Mouse (Mus musculus): ENCODE measurements around the gene Grn. TPM values are rescaled to one million over a fixed set of nuclear protein-coding genes. Genes with fewer than 3 reads are reported as not detected.

The Grn gene
- polyA plus RNA-seq, 1 experiment from 2014 or later, result 95.4 TPM

DNA sequence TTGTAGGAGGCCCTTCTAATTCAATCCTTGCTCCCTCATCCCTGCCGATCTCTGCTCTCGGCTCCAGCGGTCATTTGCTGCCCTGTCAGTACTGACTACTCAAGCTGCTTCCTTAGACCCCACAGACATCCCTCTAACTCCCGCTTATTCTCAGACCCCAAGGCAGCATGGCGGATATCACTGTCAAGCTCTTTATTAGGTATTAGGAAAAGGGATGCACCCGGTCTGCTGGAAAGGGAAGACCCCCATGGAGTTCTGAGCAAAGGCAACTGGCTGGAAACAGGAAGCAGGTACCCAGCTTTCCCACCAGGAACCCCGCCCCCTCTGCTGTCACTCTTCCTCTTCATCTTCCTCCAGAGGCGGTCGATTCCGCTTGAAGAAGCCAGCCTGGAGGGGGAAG, 23.0 kb downstream of the Grn start:
- no peak for ATAC-seq
- Histone ChIP-seq H3K9me3 (ENCODE audit: control insufficient read depth, low read length) (no peaks in the 10 kb centered on the region), H3K4me3 (ENCODE audit: low read length) (no peak overlapping the region), H3K4me2 (ENCODE audit: low read length) (no peak overlapping the region), H3K9ac (ENCODE audit: low read depth, low read length) (no peak overlapping the region), H3K36me3 (ENCODE audit: control insufficient read depth, insufficient read depth, low read length) (no peaks in the 10 kb centered on the region), H3K4me1 (ENCODE audit: control insufficient read depth, insufficient read depth, low read depth, low read length) (peaks cover 11% of the 10 kb centered on the region), H3K27me3 (replicated peaks; ENCODE audit: control insufficient read depth, insufficient read depth, low read length) (no peaks in the 10 kb centered on the region; the same call in none of the 2 replicates), H3K27ac (ENCODE audit: low read depth, low read length) (no peak overlapping the region)
- WGBS, result 24% methylated on average over 10 of the region's 10 CpGs

DNA sequence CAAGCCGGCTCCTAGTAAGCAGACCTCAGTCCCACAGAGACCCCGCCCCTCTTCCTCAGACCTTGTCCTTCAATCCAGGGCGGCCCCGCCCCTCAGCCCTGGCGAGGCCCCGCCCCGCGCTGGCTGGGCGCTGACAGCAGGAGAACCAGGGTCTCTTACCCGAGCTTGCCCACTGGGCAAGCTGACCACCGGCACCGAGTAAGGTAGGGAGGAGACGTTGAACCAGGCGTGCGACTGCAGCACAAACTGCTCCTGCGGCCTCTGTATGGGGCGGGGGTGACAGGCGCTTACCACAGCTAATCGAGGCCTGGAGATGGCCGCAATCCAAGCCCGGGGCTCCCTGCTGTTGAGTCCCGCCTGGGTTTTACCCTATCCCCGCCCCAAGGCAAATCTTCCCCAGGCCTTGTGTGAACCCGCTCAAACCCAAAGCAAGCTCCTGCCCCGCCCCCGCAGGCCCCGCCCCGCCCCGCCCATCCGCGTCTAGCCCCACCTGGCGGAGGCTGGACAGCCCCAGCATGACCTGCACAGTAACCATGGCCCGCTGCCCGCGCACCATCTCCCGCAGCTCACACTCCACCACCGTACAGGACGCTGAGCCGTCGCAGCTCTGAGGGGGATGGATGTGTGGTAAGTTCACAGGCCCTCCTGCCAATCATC, 25.8 kb downstream of the Grn start:
- peak overlapping the region; percentile 67 for H3K9ac ChIP-seq (ENCODE audit: low read depth, low read length)
- 0% methylated on average over 39 of the region's 40 CpGs for WGBS
- H3K4me3 ChIP-seq (ENCODE audit: low read length), result peak overlapping the region; percentile 48
- H3K9me3 ChIP-seq (ENCODE audit: control insufficient read depth, low read length), result no peaks in the 10 kb centered on the region
- H3K4me2 ChIP-seq (ENCODE audit: low read length), result peak overlapping the region; percentile 68
- peak; percentile 90 for ATAC-seq
- peak overlapping the region; percentile 37 for H3K27ac ChIP-seq (ENCODE audit: low read depth, low read length)
- H3K4me1 ChIP-seq (ENCODE audit: control insufficient read depth, insufficient read depth, low read depth, low read length), result peaks cover 6% of the 10 kb centered on the region
- no peaks in the 10 kb centered on the region; the same call in none of the 2 replicates for H3K27me3 ChIP-seq (replicated peaks; ENCODE audit: control insufficient read depth, insufficient read depth, low read length)
- H3K36me3 ChIP-seq (ENCODE audit: control insufficient read depth, insufficient read depth, low read length), result no peaks in the 10 kb centered on the region

- Histone ChIP-seq H3K9ac (ENCODE audit: low read depth, low read length) (no peak overlapping the region), H3K27ac (ENCODE audit: low read depth, low read length) (no peak overlapping the region), H3K36me3 (ENCODE audit: control insufficient read depth, insufficient read depth, low read length) (no peaks in the 10 kb centered on the region), H3K4me1 (ENCODE audit: control insufficient read depth, insufficient read depth, low read depth, low read length) (peaks cover 2% of the 10 kb centered on the region; the same call in 1 of the 2 replicates), H3K27me3 (replicated peaks; ENCODE audit: control insufficient read depth, insufficient read depth, low read length) (no peaks in the 10 kb centered on the region; the same call in none of the 2 replicates), H3K9me3 (ENCODE audit: control insufficient read depth, low read length) (no peaks in the 10 kb centered on the region), H3K4me3 (ENCODE audit: low read length) (no peak overlapping the region), H3K4me2 (ENCODE audit: low read length) (no peak overlapping the region)
- no peak for ATAC-seq
- 61% methylated on average over 16 of the region's 16 CpGs for WGBS
These were observed 30.4 kb downstream of the Grn start for GRCm38 (mm10) chr11:102460541-102460940.

DNA sequence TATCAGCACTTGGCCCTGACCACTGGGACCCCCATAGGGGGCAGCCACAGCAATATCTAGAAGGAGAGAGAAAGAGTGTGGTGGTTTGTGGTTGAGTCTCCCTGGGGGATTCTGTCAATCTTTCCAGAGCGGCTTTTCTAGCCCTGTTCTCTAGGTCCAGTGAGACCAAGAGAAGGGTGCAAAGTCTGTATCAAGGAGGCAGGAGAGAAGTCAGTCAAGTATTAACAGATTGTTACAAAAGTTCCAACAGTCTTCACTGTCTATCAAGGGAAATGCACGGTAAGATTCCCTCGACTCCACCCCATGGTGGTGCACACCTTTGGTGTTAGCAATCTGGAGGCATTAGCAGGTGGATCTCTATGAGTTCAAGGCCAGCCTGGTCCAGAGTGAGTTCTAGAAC, 31.6 kb downstream of the Grn start:
- H3K4me3 ChIP-seq (ENCODE audit: low read length), result no peak overlapping the region
- no peaks in the 10 kb centered on the region for H3K9me3 ChIP-seq (ENCODE audit: control insufficient read depth, low read length)
- H3K4me1 ChIP-seq (ENCODE audit: control insufficient read depth, insufficient read depth, low read depth, low read length), result peaks cover 8% of the 10 kb centered on the region
- no peaks in the 10 kb centered on the region for H3K36me3 ChIP-seq (ENCODE audit: control insufficient read depth, insufficient read depth, low read length)
- H3K27me3 ChIP-seq (replicated peaks; ENCODE audit: control insufficient read depth, insufficient read depth, low read length), result no peaks in the 10 kb centered on the region; the same call in none of the 2 replicates
- H3K4me2 ChIP-seq (ENCODE audit: low read length), result no peak overlapping the region
- no peak overlapping the region for H3K27ac ChIP-seq (ENCODE audit: low read depth, low read length)
- no peak overlapping the region for H3K9ac ChIP-seq (ENCODE audit: low read depth, low read length)
- WGBS, result 86% methylated on average over 3 of the region's 3 CpGs
- ATAC-seq, result no peak

DNA sequence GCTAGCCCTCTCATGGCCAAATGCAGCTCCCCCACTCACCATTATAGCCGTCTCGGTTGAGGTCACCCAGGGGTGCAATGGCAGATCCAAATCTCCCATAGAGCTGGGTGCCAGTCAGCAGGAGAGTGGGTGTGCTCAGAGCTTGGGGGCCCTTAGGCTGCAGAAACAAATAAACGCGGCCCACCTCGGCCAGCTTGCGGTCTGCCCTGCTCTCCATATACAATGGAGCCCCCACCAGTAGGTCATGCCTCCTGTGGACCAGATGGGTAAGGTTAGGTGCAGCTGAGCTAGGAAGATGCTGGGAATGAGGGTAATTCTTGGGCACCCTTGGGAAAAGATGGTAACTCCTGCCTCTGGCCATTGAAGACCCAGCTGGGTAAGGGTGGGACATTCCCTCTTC, 34.8 kb downstream of the Grn start:
- Histone ChIP-seq H3K9ac (ENCODE audit: low read depth, low read length) (no peak overlapping the region), H3K36me3 (ENCODE audit: control insufficient read depth, insufficient read depth, low read length) (no peaks in the 10 kb centered on the region), H3K4me3 (ENCODE audit: low read length) (no peak overlapping the region), H3K27ac (ENCODE audit: low read depth, low read length) (no peak overlapping the region), H3K4me2 (ENCODE audit: low read length) (no peak overlapping the region), H3K9me3 (ENCODE audit: control insufficient read depth, low read length) (no peaks in the 10 kb centered on the region), H3K27me3 (replicated peaks; ENCODE audit: control insufficient read depth, insufficient read depth, low read length) (no peaks in the 10 kb centered on the region), H3K4me1 (ENCODE audit: control insufficient read depth, insufficient read depth, low read depth, low read length) (peaks cover 14% of the 10 kb centered on the region)
- 93% methylated on average over 6 of the region's 6 CpGs for WGBS
- no peak for ATAC-seq

- no peaks in the 10 kb centered on the region for H3K36me3 ChIP-seq (ENCODE audit: control insufficient read depth, insufficient read depth, low read length)
- peaks cover 14% of the 10 kb centered on the region for H3K4me1 ChIP-seq (ENCODE audit: control insufficient read depth, insufficient read depth, low read depth, low read length)
- no peaks in the 10 kb centered on the region for H3K27me3 ChIP-seq (replicated peaks; ENCODE audit: control insufficient read depth, insufficient read depth, low read length)
- H3K9ac ChIP-seq (ENCODE audit: low read depth, low read length), result 0 out of 2 replicates have a peak overlapping the region, but pooled peaks have one; percentile 0
- H3K4me2 ChIP-seq (ENCODE audit: low read length), result peak overlapping the region; percentile 13; the same call in 1 of the 2 replicates
- no peak overlapping the region for H3K4me3 ChIP-seq (ENCODE audit: low read length)
- no peaks in the 10 kb centered on the region for H3K9me3 ChIP-seq (ENCODE audit: control insufficient read depth, low read length)
- peak; percentile 29; the same call in 1 of the 2 replicates for ATAC-seq
- 0 out of 2 replicates have a peak overlapping the region, but pooled peaks have one; percentile 25 for H3K27ac ChIP-seq (ENCODE audit: low read depth, low read length)
- 8% methylated on average over 26 of the region's 26 CpGs for WGBS
These were observed 35.8 kb downstream of the Grn start for GRCm38 (mm10) chr11:102465713-102466436.

DNA sequence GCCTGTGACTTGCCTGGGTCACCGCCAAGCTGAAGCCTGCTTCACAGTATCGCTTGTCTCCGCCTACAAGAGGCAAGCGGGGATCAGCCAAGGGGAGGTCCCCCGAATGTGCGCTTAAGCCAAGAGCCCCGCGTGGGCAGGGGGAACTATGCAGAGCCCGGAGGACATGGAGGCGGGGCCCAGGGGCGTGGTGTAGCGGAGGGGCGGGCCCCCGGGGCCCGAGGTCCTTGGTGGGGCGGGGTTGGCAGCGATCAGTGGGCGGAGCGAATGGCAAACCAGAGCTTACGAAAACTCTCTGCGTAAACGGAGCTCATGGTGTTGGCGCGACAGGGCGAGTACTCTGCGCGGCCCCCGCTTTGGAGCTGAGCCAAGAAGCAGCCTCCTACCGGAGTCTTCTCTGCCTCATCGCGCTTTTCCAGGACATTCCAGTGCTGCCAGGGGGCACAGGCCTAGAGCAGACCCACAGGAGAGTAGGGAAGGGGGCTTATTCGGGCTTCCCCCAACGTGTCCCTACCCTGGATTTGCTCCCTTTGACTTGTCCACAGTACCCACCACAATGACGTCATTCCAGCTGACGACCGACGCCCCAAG, 37.0 kb downstream of the Grn start:
- Histone ChIP-seq H3K4me1 (ENCODE audit: control insufficient read depth, insufficient read depth, low read depth, low read length) (peaks cover 14% of the 10 kb centered on the region), H3K9me3 (ENCODE audit: control insufficient read depth, low read length) (no peaks in the 10 kb centered on the region), H3K27ac (ENCODE audit: low read depth, low read length) (peak overlapping the region; percentile 53; the same call in 1 of the 2 replicates), H3K4me2 (ENCODE audit: low read length) (peak overlapping the region; percentile 99), H3K9ac (ENCODE audit: low read depth, low read length) (peak overlapping the region; percentile 69), H3K36me3 (ENCODE audit: control insufficient read depth, insufficient read depth, low read length) (no peaks in the 10 kb centered on the region), H3K27me3 (replicated peaks; ENCODE audit: control insufficient read depth, insufficient read depth, low read length) (no peaks in the 10 kb centered on the region), H3K4me3 (ENCODE audit: low read length) (peak overlapping the region; percentile 49)
- WGBS, result under 1% methylated on average over 37 of the region's 37 CpGs
- ATAC-seq, result peak; percentile 93

DNA sequence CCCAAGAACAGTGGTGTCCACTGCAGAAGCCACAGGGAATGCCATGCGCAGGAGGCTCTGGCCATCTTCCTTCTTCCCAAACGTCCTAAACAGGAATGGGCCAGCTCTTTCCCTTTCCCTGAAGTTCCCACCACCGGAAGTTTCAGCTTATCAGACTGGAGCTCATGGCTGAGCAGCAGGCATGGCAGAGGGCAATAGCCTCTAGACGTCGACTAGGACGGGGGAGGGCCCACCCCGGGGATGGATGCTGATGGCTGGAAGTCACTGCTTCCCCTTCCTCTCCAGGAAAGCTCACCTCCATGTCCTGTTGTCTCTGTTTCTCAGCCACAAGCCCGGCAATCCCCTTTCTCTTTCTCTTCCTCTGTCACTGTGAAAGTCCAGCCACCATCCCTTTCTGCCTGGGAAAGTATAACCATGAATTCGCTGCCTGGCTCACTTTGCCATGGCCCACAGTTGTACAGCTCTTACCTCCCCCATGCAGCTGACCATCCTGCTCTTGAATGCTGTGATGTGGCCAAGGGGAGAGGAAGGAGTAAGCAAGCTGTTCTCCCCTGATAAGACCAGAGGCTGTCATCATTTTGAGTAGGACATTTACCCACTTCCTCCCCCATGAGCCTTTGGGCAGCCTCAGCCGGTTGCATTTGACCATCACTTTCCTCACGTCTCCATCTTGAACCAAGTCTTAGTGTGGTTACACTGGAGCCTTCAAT, 39.7 kb downstream of the Grn start, which contains the start of gene Itga2b:
Itga2b (minus strand) TSS at position 475 of the 710 bp plus-strand sequence.
- Histone ChIP-seq H3K4me1 (ENCODE audit: control insufficient read depth, insufficient read depth, low read depth, low read length) (peaks cover 14% of the 10 kb centered on the region), H3K27me3 (replicated peaks; ENCODE audit: control insufficient read depth, insufficient read depth, low read length) (no peaks in the 10 kb centered on the region), H3K4me3 (ENCODE audit: low read length) (no peak within 1 kb of the TSS), H3K9me3 (ENCODE audit: control insufficient read depth, low read length) (no peaks in the 10 kb centered on the region), H3K9ac (ENCODE audit: low read depth, low read length) (no peak within 1 kb of the TSS), H3K36me3 (ENCODE audit: control insufficient read depth, insufficient read depth, low read length) (no peaks in the 10 kb centered on the region), H3K27ac (ENCODE audit: low read depth, low read length) (no peak within 1 kb of the TSS), H3K4me2 (ENCODE audit: low read length) (no peak within 1 kb of the TSS)
- ATAC-seq, result no peak
- 57% methylated on average over 11 of the region's 11 CpGs for WGBS
